Mouse (Mus musculus) embryonic facial prominence, embryonic 12.5 days (tissue): ENCODE results near the gene Celf2. TPM values are rescaled to one million over a fixed set of nuclear protein-coding genes. Genes with fewer than 3 reads are reported as not detected.
"Not testable (repeated sequence)": the region's sequence is repeated elsewhere in the genome, so short reads cannot be mapped to it uniquely, and the experiment has no call there.

Experiments used
- ATAC-seq: fragments of 200-750 bp; cut with Nextera tagmentation; 2 replicates; pipeline ENCODE4 v1.8.0; 2017; ENCODE audit not compliant: insufficient number of reproducible peaks, insufficient read depth, low FRiP score, low TSS enrichment
- H3K27ac ChIP-seq: fragments of 300-500 bp; sonication (generic); 2 replicates; pipeline ENCODE4 v1.5.1; 2016; ENCODE audit warnings: mild to moderate bottlenecking
- H3K27me3 ChIP-seq: fragments of 300-500 bp; sonication (generic); 2 replicates; pipeline ENCODE4 v1.6.1; 2016; ENCODE audit warnings: mild to moderate bottlenecking, moderate library complexity
- H3K36me3 ChIP-seq: fragments of 300-500 bp; sonication (generic); 2 replicates; pipeline ENCODE4 v1.6.1; 2016; ENCODE audit warnings: mild to moderate bottlenecking
- H3K4me1 ChIP-seq: fragments of 300-500 bp; sonication (generic); 2 replicates; pipeline ENCODE4 v1.6.1; 2016
- H3K4me2 ChIP-seq: fragments of 300-500 bp; sonication (generic); replicated peaks from 2 replicates; pipeline ENCODE4 v1.6.1; 2016; ENCODE audit warnings: mild to moderate bottlenecking, moderate library complexity
- H3K4me3 ChIP-seq: fragments of 300-500 bp; sonication (generic); 2 replicates; pipeline ENCODE4 v1.5.1; 2016; ENCODE audit warnings: mild to moderate bottlenecking
- H3K9ac ChIP-seq: fragments of 300-500 bp; sonication (generic); 2 replicates; pipeline ENCODE4 v1.6.1; 2016; ENCODE audit warnings: mild to moderate bottlenecking, moderate library complexity
- H3K9me3 ChIP-seq: fragments of 300-500 bp; sonication (generic); 2 replicates; pipeline ENCODE4 v1.6.1; 2016; ENCODE audit warnings: mild to moderate bottlenecking, moderate library complexity
- WGBS: fragments of 180-500 bp; shearing (Covaris S2); methylation state at CpG from one replicate; pipeline ENCODE4 v1.1.7; 2016; 5-methylcytosine and 5-hydroxymethylcytosine counted together
- polyA plus RNA-seq: library from polyadenylated mRNA; unstranded; fragments of >200 nt; fragmentation: Nextera tagmentation; extraction: Ambion mirVana; gene quantifications from 2 replicates; pipeline ENCODE4 v1.2.1, GENCODE M21; 2016

Celf2 gene
- polyA plus RNA-seq, 1 experiment from 2014 or later, result 56.8 TPM

DNA sequence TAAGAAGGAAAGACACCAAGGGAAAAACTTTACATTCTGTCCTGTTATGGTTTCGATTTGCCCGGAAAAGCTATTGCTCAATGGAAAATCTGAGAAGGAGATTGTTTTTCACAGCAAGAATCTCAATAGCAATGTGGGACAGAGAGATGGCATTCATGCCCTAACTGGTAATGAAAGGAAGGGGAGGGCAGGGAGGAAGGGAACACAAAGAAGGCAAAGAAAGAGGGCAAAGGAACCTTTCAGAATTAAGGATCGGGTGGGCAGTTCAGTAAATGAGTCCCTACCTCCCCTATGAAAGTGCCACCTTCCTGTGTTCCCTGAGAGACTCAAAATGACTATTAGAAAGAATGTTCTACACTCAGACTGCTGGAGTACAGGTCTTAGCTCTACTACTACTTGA is 197.6 kb downstream of the Celf2 start:
- no peak for ATAC-seq

DNA sequence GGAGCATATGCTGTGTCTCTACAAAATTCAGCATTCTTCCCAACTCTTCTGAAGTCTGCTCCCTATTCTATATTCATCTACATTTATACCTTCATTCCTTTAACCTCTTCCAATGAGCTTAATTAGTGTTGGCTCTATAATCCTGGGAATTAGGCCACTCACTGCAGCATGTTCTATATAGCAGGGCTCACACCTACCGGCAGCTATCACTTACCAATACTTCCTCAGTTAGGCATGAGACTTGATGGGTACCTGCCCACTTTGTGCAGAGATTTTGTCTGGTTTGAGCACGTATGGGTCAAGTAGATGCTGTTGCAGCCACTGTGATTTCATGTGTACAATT is 198.6 kb downstream of the Celf2 start:
- Histone ChIP-seq H3K36me3 (no peaks in the 10 kb centered on the region), H3K27ac (no peak overlapping the region), H3K9ac (no peak overlapping the region), H3K27me3 (no peaks in the 10 kb centered on the region), H3K9me3 (no peaks in the 10 kb centered on the region), H3K4me1 (no peaks in the 10 kb centered on the region), H3K4me2 (no peak overlapping the region), H3K4me3 (no peak overlapping the region)
- 79% methylated on average over 2 of the region's 2 CpGs for WGBS
- ATAC-seq, result no peak

More for the DNA sequence above, 197.6 kb downstream of the Celf2 start:
- no peak overlapping the region for H3K4me3 ChIP-seq
- no peaks in the 10 kb centered on the region for H3K36me3 ChIP-seq
- no peak overlapping the region for H3K9ac ChIP-seq
- H3K27ac ChIP-seq, result no peak overlapping the region
- H3K4me1 ChIP-seq, result no peaks in the 10 kb centered on the region
- no peaks in the 10 kb centered on the region for H3K9me3 ChIP-seq
- no peaks in the 10 kb centered on the region for H3K27me3 ChIP-seq
- no peak overlapping the region for H3K4me2 ChIP-seq
- WGBS, result 55% methylated on average over 3 of the region's 3 CpGs

DNA sequence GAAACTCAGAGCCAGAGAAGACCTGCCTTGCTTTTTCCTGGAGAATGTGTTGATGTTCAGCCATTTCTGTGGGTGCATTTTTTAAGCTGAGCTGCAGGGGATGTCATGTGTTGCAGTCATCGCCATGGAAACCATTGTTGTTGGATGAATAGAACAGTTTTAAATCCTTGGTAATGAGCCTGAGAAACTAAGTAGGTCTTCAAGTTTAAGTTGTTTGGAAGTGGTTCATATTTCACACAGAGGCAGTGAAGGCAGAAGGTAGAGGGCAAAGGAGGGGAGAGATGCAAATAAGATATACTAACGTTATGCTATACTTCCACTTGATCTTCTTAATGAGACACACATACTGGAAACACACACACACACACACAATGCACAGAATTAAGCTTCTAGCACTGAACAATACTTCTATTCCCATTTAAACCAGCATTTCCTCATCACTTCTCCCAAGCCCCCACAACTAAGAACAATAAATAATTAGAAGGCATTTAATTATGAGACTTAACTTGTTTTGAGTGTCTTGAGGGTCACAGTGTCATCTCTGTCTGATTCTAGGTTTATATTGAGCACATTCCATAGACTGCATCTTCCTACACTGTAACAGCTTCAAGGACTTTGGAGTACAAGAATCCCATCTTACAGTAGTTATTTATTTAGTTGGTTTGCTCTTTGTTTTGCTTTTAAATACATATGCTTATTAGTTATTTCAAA is 199.1 kb downstream of the Celf2 start:
- H3K4me3 ChIP-seq, result no peak overlapping the region
- H3K4me2 ChIP-seq, result no peak overlapping the region
- no peaks in the 10 kb centered on the region for H3K9me3 ChIP-seq
- WGBS, result 31% methylated on average over 2 of the region's 2 CpGs
- no peak; the same call in 1 of the 2 replicates for ATAC-seq
- no peaks in the 10 kb centered on the region for H3K36me3 ChIP-seq
- H3K27me3 ChIP-seq, result no peaks in the 10 kb centered on the region
- no peak overlapping the region for H3K9ac ChIP-seq
- no peaks in the 10 kb centered on the region for H3K4me1 ChIP-seq
- no peak overlapping the region for H3K27ac ChIP-seq

DNA sequence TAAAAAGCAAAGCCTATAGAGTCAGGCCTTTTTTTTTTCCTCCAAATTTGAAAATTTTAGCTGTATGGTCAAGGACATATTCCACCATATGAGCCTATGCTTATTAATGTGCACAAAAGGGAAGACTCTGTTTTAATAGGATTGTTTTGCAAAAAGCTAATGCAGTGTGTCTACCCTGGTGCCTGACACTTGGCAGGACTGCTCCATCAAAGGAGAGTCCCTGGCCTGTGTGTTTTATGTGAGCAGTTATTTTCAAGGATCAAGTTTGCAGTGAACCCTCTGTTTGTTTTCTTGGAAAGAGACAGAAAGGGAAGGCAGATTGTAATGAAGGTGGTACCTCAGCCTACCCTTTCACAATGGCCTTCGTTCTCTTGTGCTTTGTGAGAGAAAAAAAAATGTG is 200.0 kb downstream of the Celf2 start:
- WGBS, result 77% methylated on average over 1 of the region's 1 CpGs

DNA sequence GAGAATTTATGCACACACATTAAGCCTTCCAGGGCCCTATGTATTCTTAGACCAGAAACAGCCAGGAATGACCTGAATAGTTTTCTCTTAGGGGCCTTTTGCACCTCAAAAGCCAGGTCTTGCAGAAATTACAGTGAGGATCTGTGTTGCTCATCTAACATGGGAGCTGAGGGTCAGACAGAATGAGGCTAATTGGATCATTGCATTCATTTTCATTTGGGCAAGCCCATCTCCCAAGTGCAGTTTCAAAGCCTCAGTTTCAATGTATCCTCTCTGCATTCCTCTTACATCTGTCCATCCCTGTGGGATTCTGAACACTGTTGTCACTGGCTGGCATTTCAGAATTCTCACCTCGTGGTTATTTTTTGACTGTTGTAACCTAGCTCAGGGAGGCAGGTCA is 200.6 kb downstream of the Celf2 start:
- no peaks in the 10 kb centered on the region for H3K27me3 ChIP-seq
- H3K4me1 ChIP-seq, result no peaks in the 10 kb centered on the region

More for the DNA sequence above, 200.0 kb downstream of the Celf2 start:
- no peaks in the 10 kb centered on the region for H3K27me3 ChIP-seq
- no peak overlapping the region for H3K9ac ChIP-seq
- H3K4me1 ChIP-seq, result no peaks in the 10 kb centered on the region
- no peak overlapping the region for H3K4me3 ChIP-seq
- no peaks in the 10 kb centered on the region for H3K36me3 ChIP-seq
- no peaks in the 10 kb centered on the region for H3K9me3 ChIP-seq
- no peak overlapping the region for H3K27ac ChIP-seq
- no peak for ATAC-seq
- H3K4me2 ChIP-seq, result no peak overlapping the region

DNA sequence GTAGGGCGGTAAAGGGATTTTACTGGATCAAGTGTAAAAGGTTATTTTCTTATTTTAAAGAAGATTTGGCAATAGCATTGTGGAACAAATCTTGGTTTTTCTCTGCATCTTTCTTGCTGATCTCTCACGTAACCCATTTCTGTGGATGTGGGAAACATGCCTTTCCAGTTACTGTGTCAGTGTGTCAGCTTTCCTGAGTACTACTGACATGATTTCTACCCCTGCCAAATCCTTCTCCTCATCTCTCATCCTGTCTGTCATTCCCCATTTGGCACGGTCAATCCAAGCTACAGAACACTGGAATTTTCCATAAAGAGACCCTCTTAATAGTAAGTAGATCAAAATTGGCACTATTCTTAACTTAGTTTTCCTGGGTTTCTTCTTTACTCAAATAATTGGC is 221.9 kb downstream of the Celf2 start:
- no peaks in the 10 kb centered on the region for H3K9me3 ChIP-seq
- no peak overlapping the region for H3K9ac ChIP-seq
- no peaks in the 10 kb centered on the region for H3K36me3 ChIP-seq
- no peak overlapping the region for H3K4me2 ChIP-seq
- H3K4me1 ChIP-seq, result no peaks in the 10 kb centered on the region
- WGBS, result 78% methylated on average over 3 of the region's 3 CpGs
- no peak overlapping the region for H3K4me3 ChIP-seq
- H3K27me3 ChIP-seq, result no peaks in the 10 kb centered on the region
- no peak for ATAC-seq
- H3K27ac ChIP-seq, result no peak overlapping the region

More for the DNA sequence above, 200.6 kb downstream of the Celf2 start:
- Histone ChIP-seq H3K9me3 (no peaks in the 10 kb centered on the region), H3K36me3 (no peaks in the 10 kb centered on the region), H3K4me2 (no peak overlapping the region), H3K9ac (no peak overlapping the region), H3K4me3 (no peak overlapping the region), H3K27ac (no peak overlapping the region)
- no peak for ATAC-seq
- 75% methylated on average over 1 of the region's 1 CpGs for WGBS

DNA sequence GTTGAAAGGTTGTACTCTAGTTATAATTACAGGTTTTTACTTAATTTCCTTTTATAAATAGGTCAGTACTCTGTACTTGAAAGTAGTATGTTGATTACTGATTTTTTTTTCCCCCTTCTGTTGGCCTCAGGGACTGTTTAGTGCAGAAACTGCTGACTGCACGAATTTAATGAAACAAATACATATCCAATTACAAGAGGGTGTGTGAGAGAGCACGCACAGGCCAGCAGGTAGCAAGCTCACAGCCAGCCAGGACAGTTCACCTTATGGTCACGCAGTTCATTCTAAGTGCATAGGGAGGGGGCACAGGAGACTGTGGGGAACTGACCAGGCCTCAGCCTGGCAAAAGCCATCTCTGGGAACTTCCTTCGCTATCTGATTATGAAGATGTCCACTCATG is 236.1 kb downstream of the Celf2 start:
- no peak overlapping the region for H3K27ac ChIP-seq

DNA sequence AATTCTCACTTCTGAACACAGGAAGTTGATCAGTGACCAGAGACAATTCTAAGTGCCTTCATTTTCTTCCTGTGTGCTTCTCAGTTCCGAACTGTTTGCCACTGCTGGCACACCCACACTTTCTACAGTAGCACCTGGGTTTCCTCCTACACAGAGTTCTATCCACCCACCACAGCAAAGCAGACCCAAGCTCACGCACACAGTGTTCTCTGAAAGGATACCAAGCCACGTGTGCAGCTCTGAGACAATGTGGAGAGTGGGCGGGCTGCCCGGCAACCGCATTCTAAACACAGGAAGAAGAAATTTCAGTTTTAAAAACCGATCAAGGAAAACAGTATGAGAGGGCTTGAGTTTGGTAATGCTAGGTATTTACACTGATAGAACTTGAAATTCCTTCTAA is 239.3 kb downstream of the Celf2 start:
- no peak for ATAC-seq
- WGBS, result 81% methylated on average over 7 of the region's 7 CpGs
- H3K36me3 ChIP-seq, result no peaks in the 10 kb centered on the region
- no peak overlapping the region for H3K4me2 ChIP-seq
- H3K9me3 ChIP-seq, result no peaks in the 10 kb centered on the region
- no peak overlapping the region for H3K27ac ChIP-seq
- H3K4me3 ChIP-seq, result no peak overlapping the region
- no peaks in the 10 kb centered on the region for H3K27me3 ChIP-seq
- no peak overlapping the region for H3K9ac ChIP-seq
- H3K4me1 ChIP-seq, result no peaks in the 10 kb centered on the region

More for the DNA sequence above, 236.1 kb downstream of the Celf2 start:
- Histone ChIP-seq H3K36me3 (no peaks in the 10 kb centered on the region), H3K4me2 (no peak overlapping the region), H3K4me1 (no peaks in the 10 kb centered on the region), H3K4me3 (no peak overlapping the region), H3K27me3 (no peaks in the 10 kb centered on the region), H3K9ac (no peak overlapping the region), H3K9me3 (no peaks in the 10 kb centered on the region)
- no peak for ATAC-seq
- WGBS, result 39% methylated on average over 4 of the region's 4 CpGs

DNA sequence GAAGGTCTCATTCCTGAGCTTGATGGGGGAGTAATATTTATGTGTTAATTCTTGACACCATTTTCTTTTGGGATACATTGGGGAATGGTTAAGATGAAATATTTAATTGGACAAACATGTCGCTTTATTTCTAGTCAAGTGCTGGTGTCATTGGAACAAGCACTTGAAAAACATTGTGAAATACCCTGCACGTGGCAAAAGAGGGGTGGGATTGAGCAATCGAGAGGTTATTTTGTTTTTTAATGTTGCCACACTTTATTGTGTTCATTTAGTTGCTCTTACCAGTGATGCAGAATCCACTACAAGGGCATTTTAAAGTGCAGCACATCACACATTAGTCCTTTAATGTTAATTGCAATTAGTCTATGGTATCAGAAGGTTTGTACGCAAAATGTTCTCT is 242.2 kb downstream of the Celf2 start:
- Histone ChIP-seq H3K4me3 (no peak overlapping the region), H3K9ac (no peak overlapping the region), H3K36me3 (no peaks in the 10 kb centered on the region), H3K4me1 (no peaks in the 10 kb centered on the region), H3K27ac (no peak overlapping the region), H3K4me2 (no peak overlapping the region), H3K9me3 (no peaks in the 10 kb centered on the region), H3K27me3 (no peaks in the 10 kb centered on the region)
- WGBS, result 88% methylated on average over 4 of the region's 4 CpGs
- no peak for ATAC-seq

DNA sequence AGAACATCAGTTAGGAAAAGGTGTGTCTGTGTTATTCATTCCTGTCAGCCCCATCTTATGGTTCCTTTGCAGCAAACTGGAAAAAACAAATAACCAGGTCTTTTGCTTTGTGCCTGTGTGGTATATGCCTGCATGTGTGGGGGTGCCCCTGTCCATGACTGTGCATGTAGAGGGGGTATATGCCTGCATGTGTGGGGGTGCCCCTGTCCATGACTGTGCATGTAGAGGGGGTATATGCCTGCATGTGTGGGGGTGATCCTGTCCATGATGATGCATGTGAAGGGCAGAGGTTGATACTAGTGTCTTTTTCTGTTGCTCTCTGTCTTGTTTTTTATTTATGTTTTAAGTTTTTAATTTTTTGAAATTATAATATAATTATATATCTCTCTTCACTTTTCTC is 246.7 kb downstream of the Celf2 start:
- ATAC-seq, H3K4me1 ChIP-seq, H3K4me3 ChIP-seq, H3K36me3 ChIP-seq, H3K27ac ChIP-seq, H3K4me2 ChIP-seq, H3K9ac ChIP-seq, H3K9me3 ChIP-seq, H3K27me3 ChIP-seq: not testable (repeated sequence)

DNA sequence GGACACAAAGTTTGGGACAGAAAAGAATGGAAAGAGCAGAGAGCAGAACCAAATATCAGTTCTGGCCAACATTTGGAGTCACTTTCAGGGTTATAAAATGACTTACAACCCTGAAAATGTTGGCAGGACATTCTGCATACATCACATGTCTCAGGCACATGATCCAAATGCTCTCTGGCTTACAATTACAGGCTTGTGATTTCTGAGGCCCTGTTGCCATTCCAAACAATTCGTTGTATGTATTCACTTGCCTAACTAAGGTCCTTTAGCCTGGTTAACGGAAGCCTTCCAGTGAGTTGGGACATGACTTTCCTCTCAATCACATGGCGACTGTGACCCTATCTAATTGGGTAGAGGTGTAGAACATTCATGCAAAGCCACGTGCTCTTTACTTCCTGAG is 249.2 kb downstream of the Celf2 start:
- Histone ChIP-seq H3K4me3 (no peak overlapping the region), H3K27me3 (no peaks in the 10 kb centered on the region), H3K36me3 (no peaks in the 10 kb centered on the region), H3K9ac (no peak overlapping the region), H3K4me2 (no peak overlapping the region), H3K9me3 (no peaks in the 10 kb centered on the region), H3K27ac (no peak overlapping the region), H3K4me1 (no peaks in the 10 kb centered on the region)
- ATAC-seq, result no peak
- 82% methylated on average over 4 of the region's 4 CpGs for WGBS

DNA sequence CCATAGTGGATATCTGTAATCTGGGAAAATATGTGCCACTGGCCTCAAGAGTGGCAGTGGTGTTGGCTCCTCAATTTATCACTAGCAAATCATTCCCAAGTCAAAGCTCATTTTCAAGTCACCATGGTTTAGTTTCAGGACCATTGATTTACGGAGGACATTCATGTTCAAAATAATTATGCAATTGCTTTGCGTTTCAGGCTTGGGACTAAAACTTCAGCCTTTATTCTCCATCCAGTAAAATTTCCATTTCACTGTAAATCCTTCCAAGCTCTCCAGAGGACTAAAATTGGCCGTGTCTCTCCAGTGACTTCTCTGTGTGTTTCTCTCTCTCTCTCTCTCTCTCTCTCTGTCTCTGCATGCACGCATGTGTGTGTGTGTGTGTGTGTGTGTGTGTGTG is 249.7 kb downstream of the Celf2 start:
- no peaks in the 10 kb centered on the region for H3K9me3 ChIP-seq
- no peak overlapping the region for H3K4me3 ChIP-seq
- H3K9ac ChIP-seq, result no peak overlapping the region
- no peaks in the 10 kb centered on the region for H3K27me3 ChIP-seq
- H3K4me1 ChIP-seq, result no peaks in the 10 kb centered on the region
- WGBS, result 83% methylated on average over 4 of the region's 4 CpGs
- no peak overlapping the region for H3K4me2 ChIP-seq
- ATAC-seq, result no peak
- no peaks in the 10 kb centered on the region for H3K36me3 ChIP-seq
- H3K27ac ChIP-seq, result no peak overlapping the region

DNA sequence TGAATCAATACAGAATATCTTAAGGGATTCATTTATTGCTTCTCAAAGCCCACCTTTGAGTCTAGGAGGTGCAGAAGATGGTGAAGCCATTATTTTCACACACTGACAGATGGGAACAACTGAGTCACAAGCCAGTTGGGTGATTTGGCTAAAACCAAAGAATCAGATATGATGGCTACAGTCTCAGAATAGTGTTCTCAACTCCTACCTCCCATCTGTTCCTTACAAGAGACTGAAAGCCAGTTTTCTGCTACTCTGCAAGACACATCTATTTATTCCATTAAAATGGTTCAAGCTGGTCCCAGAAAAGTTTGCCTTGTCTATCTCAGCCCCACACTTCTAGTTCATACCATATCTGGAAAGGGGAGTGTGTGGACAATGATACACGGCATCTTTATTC is 253.3 kb downstream of the Celf2 start:
- no peaks in the 10 kb centered on the region for H3K9me3 ChIP-seq
- no peaks in the 10 kb centered on the region for H3K36me3 ChIP-seq
- H3K9ac ChIP-seq, result no peak overlapping the region
- no peak overlapping the region for H3K4me3 ChIP-seq
- ATAC-seq, result no peak
- H3K27ac ChIP-seq, result no peak overlapping the region
- H3K27me3 ChIP-seq, result no peaks in the 10 kb centered on the region
- WGBS, result 79% methylated on average over 1 of the region's 1 CpGs
- H3K4me1 ChIP-seq, result no peaks in the 10 kb centered on the region
- H3K4me2 ChIP-seq, result no peak overlapping the region
